Mouse (Mus musculus) hindbrain, embryonic 16.5 days (tissue): Measurements from ENCODE around the gene Prr15l. TPM values are rescaled to one million over a fixed set of nuclear protein-coding genes. Genes with fewer than 3 reads are reported as not detected.

Experiments used
- ATAC-seq: fragments of 200-750 bp; cut with Nextera tagmentation; 2 replicates; pipeline ENCODE4 v1.8.0; 2017; ENCODE audit warnings: moderate TSS enrichment, moderate library complexity
- H3K27ac ChIP-seq: fragments of 300-500 bp; sonication (generic); 2 replicates; pipeline ENCODE4 v1.5.1; 2014; ENCODE audit warnings: low read depth, mild to moderate bottlenecking, control low read depth, low read length, moderate library complexity
- H3K27me3 ChIP-seq: fragments of 300-500 bp; sonication (generic); replicated peaks from 2 replicates; pipeline ENCODE4 v1.6.1; 2014; ENCODE audit warnings: low read length; ENCODE audit not compliant: control insufficient read depth, insufficient read depth
- H3K36me3 ChIP-seq: fragments of 300-500 bp; sonication (generic); 2 replicates; pipeline ENCODE4 v1.6.1; 2014; ENCODE audit warnings: mild to moderate bottlenecking, low read length, moderate library complexity, mixed read lengths; ENCODE audit not compliant: control insufficient read depth, insufficient read depth
- H3K4me1 ChIP-seq: fragments of 300-500 bp; sonication (generic); 2 replicates; pipeline ENCODE4 v1.6.1; 2014; ENCODE audit warnings: low read depth, low read length; ENCODE audit not compliant: control insufficient read depth, insufficient read depth
- H3K4me2 ChIP-seq: fragments of 300-500 bp; sonication (generic); 2 replicates; pipeline ENCODE4 v1.6.1; 2014; ENCODE audit warnings: mild to moderate bottlenecking, low read length, control low read depth, moderate library complexity
- H3K4me3 ChIP-seq: fragments of 300-500 bp; sonication (generic); 2 replicates; pipeline ENCODE4 v1.5.1; 2014; ENCODE audit warnings: mild to moderate bottlenecking, low read length, control low read depth, moderate library complexity
- H3K9ac ChIP-seq: fragments of 300-500 bp; sonication (generic); 2 replicates; pipeline ENCODE4 v1.6.1; 2014; ENCODE audit warnings: low read depth, mild to moderate bottlenecking, control low read depth, low read length, moderate library complexity
- H3K9me3 ChIP-seq: fragments of 300-500 bp; sonication (generic); 2 replicates; pipeline ENCODE4 v1.6.1; 2014; ENCODE audit warnings: mild to moderate bottlenecking, low read length, moderate library complexity; ENCODE audit not compliant: control insufficient read depth
- WGBS: fragments of 180-500 bp; shearing (Covaris S2); extraction: QIAGEN DNeasy Blood & Tissue Kit; methylation state at CpG from one replicate; pipeline ENCODE4 v1.1.7; 2014; 5-methylcytosine and 5-hydroxymethylcytosine counted together
- polyA plus RNA-seq: library from polyadenylated mRNA; unstranded; fragments of >200 nt; fragmentation: Nextera tagmentation; extraction: Ambion mirVana; gene quantifications from 2 replicates; pipeline ENCODE4 v1.2.1, GENCODE M21; 2015

The Prr15l gene
- polyA plus RNA-seq, 1 experiment from 2014 or later: 0.60 TPM

GRCm38 (mm10) chr11:96916885-96917396, 11.0 kb upstream of the Prr15l start:
- no peak overlapping the region for H3K9ac ChIP-seq
- no peak overlapping the region for H3K27ac ChIP-seq
- peak overlapping the region; percentile 46 for H3K4me2 ChIP-seq
- H3K36me3 ChIP-seq: no peaks in the 10 kb centered on the region
- H3K9me3 ChIP-seq: no peaks in the 10 kb centered on the region
- 34% methylated on average over 13 of the region's 13 CpGs for WGBS
- ATAC-seq: peak; percentile 0; the same call in 1 of the 2 replicates
- peaks cover 9% of the 10 kb centered on the region for H3K4me1 ChIP-seq
- H3K4me3 ChIP-seq: peak overlapping the region; percentile 28
- no peaks in the 10 kb centered on the region for H3K27me3 ChIP-seq

GRCm38 (mm10) chr11:96917415-96917814, 10.5 kb upstream of the Prr15l start:
- 94% methylated on average over 6 of the region's 6 CpGs for WGBS
- H3K27ac ChIP-seq: no peak overlapping the region
- ATAC-seq: no peak

GRCm38 (mm10) chr11:96919003-96919402, 8.9 kb upstream of the Prr15l start:
- Histone ChIP-seq H3K27ac (no peak overlapping the region), H3K9ac (no peak overlapping the region), H3K9me3 (no peaks in the 10 kb centered on the region), H3K36me3 (no peaks in the 10 kb centered on the region), H3K4me2 (no peak overlapping the region), H3K27me3 (no peaks in the 10 kb centered on the region), H3K4me3 (no peak overlapping the region), H3K4me1 (peaks cover 9% of the 10 kb centered on the region)
- no peak for ATAC-seq
- 76% methylated on average over 6 of the region's 6 CpGs for WGBS

More at GRCm38 (mm10) chr11:96917415-96917814, 10.5 kb upstream of the Prr15l start:
- no peaks in the 10 kb centered on the region for H3K27me3 ChIP-seq
- H3K4me2 ChIP-seq: no peak overlapping the region
- H3K4me3 ChIP-seq: no peak overlapping the region
- H3K36me3 ChIP-seq: no peaks in the 10 kb centered on the region
- no peak overlapping the region for H3K9ac ChIP-seq
- no peaks in the 10 kb centered on the region for H3K9me3 ChIP-seq
- H3K4me1 ChIP-seq: peaks cover 9% of the 10 kb centered on the region

GRCm38 (mm10) chr11:96924861-96925260, 3.0 kb upstream of the Prr15l start:
- no peaks in the 10 kb centered on the region for H3K9me3 ChIP-seq
- H3K4me2 ChIP-seq: no peak overlapping the region
- 0 out of 2 replicates have a peak, but pooled peaks cover 2% of the 10 kb centered on the region for H3K4me1 ChIP-seq
- H3K36me3 ChIP-seq: no peaks in the 10 kb centered on the region
- H3K27ac ChIP-seq: no peak overlapping the region
- H3K9ac ChIP-seq: no peak overlapping the region
- H3K27me3 ChIP-seq: peaks cover 4% of the 10 kb centered on the region; the same call in 1 of the 2 replicates
- ATAC-seq: no peak
- H3K4me3 ChIP-seq: no peak overlapping the region
- 84% methylated on average over 11 of the region's 11 CpGs for WGBS

- H3K4me2 ChIP-seq: no peak overlapping the region
- ATAC-seq: no peak
- no peaks in the 10 kb centered on the region for H3K36me3 ChIP-seq
- no peak overlapping the region for H3K27ac ChIP-seq
- 86% methylated on average over 12 of the region's 12 CpGs for WGBS
- H3K4me1 ChIP-seq: 0 out of 2 replicates have a peak, but pooled peaks cover 2% of the 10 kb centered on the region
- H3K4me3 ChIP-seq: no peak overlapping the region
- H3K27me3 ChIP-seq: peaks cover 4% of the 10 kb centered on the region; the same call in 1 of the 2 replicates
- no peak overlapping the region for H3K9ac ChIP-seq
- H3K9me3 ChIP-seq: no peaks in the 10 kb centered on the region
These were observed 2.3 kb upstream of the Prr15l start for GRCm38 (mm10) chr11:96925469-96926148.

GRCm38 (mm10) chr11:96926587-96926986, 1.3 kb upstream of the Prr15l start:
- ATAC-seq: no peak
- peaks cover 4% of the 10 kb centered on the region; the same call in 1 of the 2 replicates for H3K27me3 ChIP-seq
- whole genome bisulfite sequencing: 90% methylated on average over 5 of the region's 5 CpGs

GRCm38 (mm10) chr11:96928691-96929090, 787 bp downstream of the Prr15l start:
- WGBS: 2% methylated on average over 5 of the region's 5 CpGs
- no peak for ATAC-seq
- no peak overlapping the region for H3K9ac ChIP-seq

More at GRCm38 (mm10) chr11:96926587-96926986, 1.3 kb upstream of the Prr15l start:
- no peaks in the 10 kb centered on the region for H3K9me3 ChIP-seq
- no peak overlapping the region for H3K9ac ChIP-seq
- H3K4me2 ChIP-seq: no peak overlapping the region
- no peak overlapping the region for H3K4me3 ChIP-seq
- H3K36me3 ChIP-seq: no peaks in the 10 kb centered on the region
- H3K27ac ChIP-seq: no peak overlapping the region
- 0 out of 2 replicates have a peak, but pooled peaks cover 2% of the 10 kb centered on the region for H3K4me1 ChIP-seq

GRCm38 (mm10) chr11:96929096-96929765, 1.3 kb downstream of the Prr15l start:
- no peak overlapping the region for H3K4me3 ChIP-seq
- WGBS: 18% methylated on average over 13 of the region's 13 CpGs
- H3K4me2 ChIP-seq: no peak overlapping the region
- peaks cover 4% of the 10 kb centered on the region; the same call in 1 of the 2 replicates for H3K27me3 ChIP-seq
- no peaks in the 10 kb centered on the region for H3K9me3 ChIP-seq
- no peak for ATAC-seq
- H3K36me3 ChIP-seq: no peaks in the 10 kb centered on the region
- no peak overlapping the region for H3K9ac ChIP-seq
- H3K27ac ChIP-seq: no peak overlapping the region
- H3K4me1 ChIP-seq: 0 out of 2 replicates have a peak, but pooled peaks cover 2% of the 10 kb centered on the region

More at GRCm38 (mm10) chr11:96928691-96929090, 787 bp downstream of the Prr15l start:
- Histone ChIP-seq H3K4me2 (no peak overlapping the region), H3K4me3 (no peak overlapping the region), H3K4me1 (0 out of 2 replicates have a peak, but pooled peaks cover 2% of the 10 kb centered on the region), H3K27me3 (peaks cover 4% of the 10 kb centered on the region; the same call in 1 of the 2 replicates), H3K36me3 (no peaks in the 10 kb centered on the region), H3K9me3 (no peaks in the 10 kb centered on the region), H3K27ac (no peak overlapping the region)
